Comparison of ENCODE assay signal across 17 mouse cellular contexts in genomic region chr17:12106255-12106654, GRCm38 (mm10). TPM values are rescaled to one million over a fixed set of nuclear protein-coding genes. Genes with fewer than 3 reads are reported as not detected.
DNase-seq lines count a peak whose midpoint lies in the region; ATAC-seq lines count a peak whose summit lies in the region.
"Had no signal": no experiment of that assay in that cellular context is flagged by ENCODE, and none has a peak within 500 bp of the region (broad histone marks: within the 10 kb centered on the region; RNA-seq: fewer than 3 reads in every experiment).

No protein-coding gene starts in this region.

- DNase-seq in cerebellum, postnatal 36 days = peak; percentile 15 to 18
- DNase-seq in left cerebral cortex, postnatal 4 days = peak; percentile 14
- no peak for DNase-seq in left cerebral cortex, postnatal 36 days (ENCODE audit: low spot score in 2 of 2)
- peak; percentile 76 for DNase-seq in brain, adult 2 months (ENCODE audit: low read depth, low spot score)
- DNase-seq in natural killer cell, adult 2 months (ENCODE audit: low spot score in 2 of 2) = no peak
- DNase-seq: adrenal gland, postnatal 10 days; B cell, adult 2 months; gastrocnemius, postnatal 36 days; heart, adult 2 months; heart, postnatal 4 days; kidney, adult 11 months; kidney, postnatal 14 days; liver, postnatal 0 days; lung, postnatal 36 days had no signal

- intact Hi-C loops in left cerebral cortex, postnatal 4 days (cut with DNase I) = no loop called here
- intact Hi-C loops in left cerebral cortex, postnatal 36 days (cut with DNase I) = no loop called here

- ATAC-seq in cerebellum, adult (ENCODE audit: insufficient number of reproducible peaks, low FRiP score, low TSS enrichment) = no peak
- ATAC-seq: inflammation-experienced regulatory T-cells, adult 6 months; liver, embryonic 12.5 days; liver, postnatal 0 days had no signal

RNA-seq across cellular contexts. Expression of gene Agpat4, which starts 12.2 kb away (rescaled TPM):
- 10 to 100 TPM; 52.7 to 58.4 TPM for total RNA-seq in left cerebral cortex, postnatal 4 days (2021)
- 10 to 100 TPM; 54.1 to 66.5 TPM for total RNA-seq in left cerebral cortex, postnatal 36 days (2021)

Comparison
In these comparisons a context has a peak if more than half of its experiments do, and no peak if none do; other contexts are left out.
1. DNase-seq: peak in cerebellum, postnatal 36 days (2 of 2), left cerebral cortex, postnatal 4 days (single experiment) and brain, adult 2 months (single experiment); none in left cerebral cortex, postnatal 36 days (0 of 2) and natural killer cell, adult 2 months (0 of 2).